Mouse (Mus musculus): ENCODE results near the gene Znhit6. TPM values are rescaled to one million over a fixed set of nuclear protein-coding genes. Genes with fewer than 3 reads are reported as not detected.
A peak's percentile ranks its signal among the peaks of the same experiment; 100 is the strongest.

Znhit6 gene
- polyA plus RNA-seq (2016; fragmentation: Nextera tagmentation; extraction: Ambion mirVana) = 43.0 TPM in 2 replicates

- H3K4me1 ChIP-seq = peaks cover 13% of the 10 kb centered on the region
- peak within 1 kb of the TSS; percentile 88 for H3K4me2 ChIP-seq
- peak within 1 kb of the TSS; percentile 74 for H3K9ac ChIP-seq
- no peaks in the 10 kb centered on the region for H3K9me3 ChIP-seq
- ATAC-seq (ENCODE audit: low FRiP score) = peak; percentile 94
- 6% methylated on average over 37 of the region's 37 CpGs for WGBS
- H3K27me3 ChIP-seq = no peaks in the 10 kb centered on the region
- peak within 1 kb of the TSS; percentile 65; the same call in 1 of the 2 replicates for H3K27ac ChIP-seq
- peaks cover 19% of the 10 kb centered on the region for H3K36me3 ChIP-seq (replicated peaks)
- H3K4me3 ChIP-seq (replicated peaks) = peak within 1 kb of the TSS; percentile 81
These were observed at the start of gene Znhit6 for GRCm38 (mm10) chr3:145575743-145576481. TSS of gene Znhit6 (plus strand) at chr3:145576205.

GRCm38 (mm10) chr3:145537870-145538269 lies 38.1 kb upstream of the Znhit6 start:
- Histone ChIP-seq H3K27me3 (no peaks in the 10 kb centered on the region), H3K4me3 (replicated peaks) (no peak overlapping the region), H3K4me1 (no peaks in the 10 kb centered on the region), H3K4me2 (no peak overlapping the region), H3K9ac (no peak overlapping the region), H3K36me3 (replicated peaks) (no peaks in the 10 kb centered on the region), H3K9me3 (no peaks in the 10 kb centered on the region), H3K27ac (no peak overlapping the region)
- no peak for ATAC-seq (ENCODE audit: low FRiP score)
- WGBS = 89% methylated on average over 1 of the region's 1 CpGs

- H3K4me1 ChIP-seq = no peaks in the 10 kb centered on the region
- no peak overlapping the region for H3K4me3 ChIP-seq (replicated peaks)
- WGBS = 84% methylated on average over 10 of the region's 10 CpGs
- H3K9ac ChIP-seq = no peak overlapping the region
- H3K27me3 ChIP-seq = no peaks in the 10 kb centered on the region
- no peaks in the 10 kb centered on the region for H3K9me3 ChIP-seq
- H3K4me2 ChIP-seq = no peak overlapping the region
- ATAC-seq (ENCODE audit: low FRiP score) = no peak
- no peaks in the 10 kb centered on the region for H3K36me3 ChIP-seq (replicated peaks)
- no peak overlapping the region for H3K27ac ChIP-seq
These were observed 27.3 kb upstream of the Znhit6 start for GRCm38 (mm10) chr3:145548441-145549415.

GRCm38 (mm10) chr3:145550216-145550615 lies 25.8 kb upstream of the Znhit6 start:
- Histone ChIP-seq H3K9me3 (no peaks in the 10 kb centered on the region), H3K4me1 (no peaks in the 10 kb centered on the region), H3K9ac (no peak overlapping the region), H3K4me2 (no peak overlapping the region), H3K4me3 (replicated peaks) (no peak overlapping the region), H3K27ac (no peak overlapping the region), H3K27me3 (no peaks in the 10 kb centered on the region), H3K36me3 (replicated peaks) (no peaks in the 10 kb centered on the region)
- WGBS = 72% methylated on average over 3 of the region's 3 CpGs
- ATAC-seq (ENCODE audit: low FRiP score) = no peak

- no peaks in the 10 kb centered on the region for H3K4me1 ChIP-seq
- no peaks in the 10 kb centered on the region for H3K9me3 ChIP-seq
- 90% methylated on average over 2 of the region's 2 CpGs for WGBS
- no peak overlapping the region for H3K4me3 ChIP-seq (replicated peaks)
- no peak overlapping the region for H3K27ac ChIP-seq
- no peak for ATAC-seq (ENCODE audit: low FRiP score)
- H3K4me2 ChIP-seq = no peak overlapping the region
- H3K9ac ChIP-seq = no peak overlapping the region
- no peaks in the 10 kb centered on the region for H3K36me3 ChIP-seq (replicated peaks)
- no peaks in the 10 kb centered on the region for H3K27me3 ChIP-seq
These were observed 21.6 kb upstream of the Znhit6 start for GRCm38 (mm10) chr3:145554388-145554787.

- Histone ChIP-seq H3K4me3 (replicated peaks) (no peak overlapping the region), H3K9me3 (no peaks in the 10 kb centered on the region), H3K9ac (no peak overlapping the region), H3K27ac (no peak overlapping the region), H3K4me1 (no peaks in the 10 kb centered on the region), H3K27me3 (no peaks in the 10 kb centered on the region), H3K4me2 (no peak overlapping the region), H3K36me3 (replicated peaks) (no peaks in the 10 kb centered on the region)
- no peak for ATAC-seq (ENCODE audit: low FRiP score)
- 92% methylated on average over 10 of the region's 10 CpGs for WGBS
These were observed 19.8 kb upstream of the Znhit6 start for GRCm38 (mm10) chr3:145556206-145556605.

GRCm38 (mm10) chr3:145559675-145560074 lies 16.3 kb upstream of the Znhit6 start:
- Histone ChIP-seq H3K36me3 (replicated peaks) (no peaks in the 10 kb centered on the region), H3K9ac (no peak overlapping the region), H3K4me1 (no peaks in the 10 kb centered on the region), H3K27ac (no peak overlapping the region), H3K9me3 (peaks cover 11% of the 10 kb centered on the region; the same call in 1 of the 2 replicates), H3K4me3 (replicated peaks) (no peak overlapping the region), H3K27me3 (no peaks in the 10 kb centered on the region), H3K4me2 (no peak overlapping the region)
- no peak for ATAC-seq (ENCODE audit: low FRiP score)
- 94% methylated on average over 5 of the region's 5 CpGs for WGBS

GRCm38 (mm10) chr3:145560117-145560516 lies 15.9 kb upstream of the Znhit6 start:
- Histone ChIP-seq H3K27ac (no peak overlapping the region), H3K4me3 (replicated peaks) (no peak overlapping the region), H3K4me1 (no peaks in the 10 kb centered on the region), H3K9ac (no peak overlapping the region), H3K36me3 (replicated peaks) (no peaks in the 10 kb centered on the region), H3K27me3 (no peaks in the 10 kb centered on the region), H3K4me2 (no peak overlapping the region), H3K9me3 (peaks cover 11% of the 10 kb centered on the region; the same call in 1 of the 2 replicates)
- WGBS = 89% methylated on average over 4 of the region's 4 CpGs
- ATAC-seq (ENCODE audit: low FRiP score) = no peak

GRCm38 (mm10) chr3:145574468-145574867 lies 1.5 kb upstream of the Znhit6 start:
- peaks cover 13% of the 10 kb centered on the region for H3K4me1 ChIP-seq
- H3K4me3 ChIP-seq (replicated peaks) = no peak overlapping the region
- H3K9me3 ChIP-seq = no peaks in the 10 kb centered on the region
- no peak overlapping the region for H3K27ac ChIP-seq
- WGBS = 89% methylated on average over 3 of the region's 3 CpGs
- H3K9ac ChIP-seq = no peak overlapping the region
- H3K4me2 ChIP-seq = no peak overlapping the region
- H3K27me3 ChIP-seq = no peaks in the 10 kb centered on the region
- no peak for ATAC-seq (ENCODE audit: low FRiP score)
- H3K36me3 ChIP-seq (replicated peaks) = peaks cover 15% of the 10 kb centered on the region

GRCm38 (mm10) chr3:145575340-145575739 lies 665 bp upstream of the Znhit6 start:
- Histone ChIP-seq H3K36me3 (replicated peaks) (peaks cover 15% of the 10 kb centered on the region), H3K4me2 (peak overlapping the region; percentile 88), H3K9ac (no peak overlapping the region), H3K27ac (no peak overlapping the region), H3K9me3 (no peaks in the 10 kb centered on the region), H3K4me1 (peaks cover 13% of the 10 kb centered on the region), H3K27me3 (no peaks in the 10 kb centered on the region), H3K4me3 (replicated peaks) (peak overlapping the region; percentile 81)
- no peak; the same call in 1 of the 2 replicates for ATAC-seq (ENCODE audit: low FRiP score)
- 84% methylated on average over 7 of the region's 7 CpGs for WGBS

GRCm38 (mm10) chr3:145576482-145576822 lies 447 bp downstream of the Znhit6 start:
- 0% methylated on average over 11 of the region's 11 CpGs for WGBS
- H3K9me3 ChIP-seq = no peaks in the 10 kb centered on the region
- peaks cover 24% of the 10 kb centered on the region for H3K36me3 ChIP-seq (replicated peaks)
- peak overlapping the region; percentile 88 for H3K4me2 ChIP-seq
- peaks cover 13% of the 10 kb centered on the region for H3K4me1 ChIP-seq
- peak overlapping the region; percentile 65; the same call in 1 of the 2 replicates for H3K27ac ChIP-seq
- peak overlapping the region; percentile 74 for H3K9ac ChIP-seq
- H3K4me3 ChIP-seq (replicated peaks) = peak overlapping the region; percentile 81
- H3K27me3 ChIP-seq = no peaks in the 10 kb centered on the region
- ATAC-seq (ENCODE audit: low FRiP score) = no peak

- Histone ChIP-seq H3K9me3 (no peaks in the 10 kb centered on the region), H3K36me3 (replicated peaks) (peaks cover 24% of the 10 kb centered on the region), H3K9ac (peak overlapping the region; percentile 74), H3K4me3 (replicated peaks) (peak overlapping the region; percentile 81), H3K27me3 (no peaks in the 10 kb centered on the region), H3K4me1 (peaks cover 13% of the 10 kb centered on the region), H3K27ac (no peak overlapping the region), H3K4me2 (peak overlapping the region; percentile 88)
- ATAC-seq (ENCODE audit: low FRiP score) = no peak
- WGBS = 27% methylated on average over 15 of the region's 15 CpGs
These were observed 871 bp downstream of the Znhit6 start for GRCm38 (mm10) chr3:145576876-145577275.

All from forebrain, embryonic 12.5 days (tissue).